Mouse (Mus musculus): ENCODE measurements around the gene Trim12c. TPM values are rescaled to one million over a fixed set of nuclear protein-coding genes. Genes with fewer than 3 reads are reported as not detected.
"Not testable (repeated sequence)": the region's sequence is repeated elsewhere in the genome, so short reads cannot be mapped to it uniquely, and the experiment has no call there.

The Trim12c gene
- 1 to 10 TPM; 2.5 TPM for total RNA-seq (2021)
- long read RNA-seq, experiment 1, result 0 reads
- long read RNA-seq, experiment 2, partial matches to known transcripts, result 0 of 2 reads
- long read RNA-seq, experiment 2, other reads (novel, unspliced or antisense), result 2 of 2 reads

GRCm38 (mm10) chr7:104352717-104353599 is at the start of gene Trim12c:
TSS of gene Trim12c (minus strand) at chr7:104353362.
- peak; percentile 78 for DNase-seq

GRCm38 (mm10) chr7:104401140-104401539 is 48.0 kb upstream of the Trim12c start:
- no peak for DNase-seq

DNA sequence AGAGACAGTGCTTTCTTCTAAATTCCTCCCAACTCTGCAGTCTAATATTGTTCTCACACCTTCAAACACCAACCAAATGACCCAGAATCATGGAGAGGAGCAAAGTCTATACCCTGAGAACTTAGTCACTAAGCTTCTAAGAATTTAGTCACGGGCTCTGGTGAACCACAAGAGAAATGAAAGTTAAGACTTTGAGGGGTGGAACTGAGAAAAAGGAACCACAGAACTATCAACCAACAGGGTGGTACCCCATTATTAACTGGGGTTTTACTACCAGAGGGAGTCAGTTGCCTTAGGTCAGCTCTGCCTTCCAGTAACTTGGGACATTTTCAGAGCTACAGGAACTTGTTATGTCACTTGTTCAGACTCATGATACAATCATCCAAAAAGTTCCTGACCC is 47.5 kb upstream of the Trim12c start, which contains the start of gene Trim30c:
Trim30c (minus strand) TSS at position 140 of the 400 bp plus-strand sequence.
- DNase-seq, result no peak

- no peak for DNase-seq
Measured at GRCm38 (mm10) chr7:104398492-104398891, 45.3 kb upstream of the Trim12c start.

DNA sequence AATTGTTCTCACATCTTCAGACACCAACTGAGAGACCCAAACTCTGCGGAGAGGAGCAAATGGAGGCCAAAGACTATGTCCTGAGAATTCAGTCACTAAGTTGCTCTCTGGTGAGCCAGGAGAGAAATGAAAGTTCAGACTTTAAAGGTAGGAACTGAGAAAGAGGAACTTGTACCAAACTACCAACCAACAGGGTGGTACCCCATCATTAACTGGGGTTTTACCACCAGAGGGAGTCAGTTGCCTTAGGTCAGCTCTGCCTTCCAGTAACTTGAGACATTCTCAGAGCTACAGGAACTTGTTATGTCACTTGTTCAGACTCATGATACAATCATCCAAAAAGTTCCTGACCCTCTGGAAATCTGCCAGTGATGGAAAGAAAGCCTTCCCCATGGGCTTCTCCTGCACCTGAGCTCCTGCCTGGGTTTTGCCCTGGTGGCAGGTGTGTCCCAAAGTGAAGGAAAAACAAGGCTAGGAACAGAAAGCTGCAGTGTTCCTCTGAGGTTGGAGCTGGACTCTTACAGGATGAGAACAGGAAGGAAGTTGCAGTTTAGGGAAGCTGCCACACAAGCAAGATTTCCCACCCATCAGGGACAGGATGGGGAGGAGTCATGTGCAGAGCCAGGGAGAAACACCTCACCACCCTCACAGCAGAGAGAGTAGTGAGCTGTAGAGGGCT is 16.7 kb upstream of the Trim12c start, which contains the start of gene Trim30b:
Trim30b (minus strand) TSS at position 149 of the 679 bp plus-strand sequence.
- no peak for DNase-seq

DNA sequence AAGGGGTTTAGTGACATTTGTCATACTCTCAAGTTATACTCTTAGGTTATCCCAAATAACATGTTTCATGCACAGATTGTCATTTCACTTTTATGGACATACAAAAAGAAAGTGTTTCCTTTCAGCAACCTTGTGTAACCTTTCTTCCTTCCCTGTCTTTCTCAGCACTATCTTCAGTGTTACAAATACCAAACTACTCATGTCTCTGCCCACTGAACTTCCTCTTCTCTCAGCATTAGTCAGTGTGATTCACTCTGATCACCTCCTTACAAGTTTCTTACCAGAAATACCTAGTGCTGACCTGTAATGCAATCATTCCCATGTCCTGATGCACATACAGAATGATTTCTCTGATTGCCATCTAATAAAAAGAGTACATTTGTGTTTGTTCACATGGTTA is 13.2 kb upstream of the Trim12c start:
- DNase-seq, result no peak

- no peak for DNase-seq
Measured at GRCm38 (mm10) chr7:104353600-104353967, 422 bp upstream of the Trim12c start.

GRCm38 (mm10) chr7:104348043-104348442 is 5.1 kb downstream of the Trim12c start:
- DNase-seq, result not testable (repeated sequence)

- DNase-seq, result not testable (repeated sequence)
Measured at GRCm38 (mm10) chr7:104340744-104341143, 12.4 kb downstream of the Trim12c start.

DNA sequence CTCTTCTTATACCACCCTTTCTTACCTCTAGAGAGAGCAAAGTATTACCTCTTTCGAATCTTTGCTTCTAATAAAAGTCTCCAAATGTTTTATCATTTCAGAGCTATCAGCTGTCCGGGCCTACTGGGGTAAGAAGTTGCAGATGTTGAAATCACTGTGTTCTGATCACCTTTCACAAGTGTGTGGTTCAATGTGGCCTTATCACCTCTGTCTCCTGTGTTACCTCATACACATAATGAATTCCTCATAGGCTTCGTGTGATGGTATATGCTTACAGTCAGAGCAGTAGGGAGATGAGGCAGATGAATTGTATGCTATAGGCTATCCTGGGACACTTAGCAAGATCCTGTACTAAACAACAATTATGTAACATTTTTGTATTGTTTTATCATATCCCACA is 17.6 kb downstream of the Trim12c start:
- not testable (repeated sequence) for DNase-seq

DNA sequence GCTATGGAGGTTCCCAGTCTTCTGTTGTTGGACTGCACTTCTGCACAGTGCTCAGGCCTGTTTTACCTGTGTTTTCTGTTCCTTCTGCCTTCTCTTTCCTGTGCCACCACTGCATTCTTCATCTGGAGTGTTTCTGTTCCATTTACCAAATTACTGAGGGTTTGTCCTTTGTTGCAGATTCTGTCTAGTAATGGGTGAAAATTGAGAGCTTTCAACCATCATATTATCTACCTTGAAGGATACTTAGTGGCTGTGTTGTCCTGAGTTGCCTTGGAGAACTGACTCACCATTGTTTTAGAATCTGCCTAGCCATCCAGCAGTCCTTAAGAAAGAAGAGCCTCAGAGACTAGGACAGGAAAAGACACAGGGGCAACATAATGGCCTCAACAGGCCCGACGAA is 24.0 kb downstream of the Trim12c start, which contains the start of gene Trim34b:
Trim34b (plus strand) TSS at position 301 of the 400 bp plus-strand sequence.
- DNase-seq, result not testable (repeated sequence)

DNA sequence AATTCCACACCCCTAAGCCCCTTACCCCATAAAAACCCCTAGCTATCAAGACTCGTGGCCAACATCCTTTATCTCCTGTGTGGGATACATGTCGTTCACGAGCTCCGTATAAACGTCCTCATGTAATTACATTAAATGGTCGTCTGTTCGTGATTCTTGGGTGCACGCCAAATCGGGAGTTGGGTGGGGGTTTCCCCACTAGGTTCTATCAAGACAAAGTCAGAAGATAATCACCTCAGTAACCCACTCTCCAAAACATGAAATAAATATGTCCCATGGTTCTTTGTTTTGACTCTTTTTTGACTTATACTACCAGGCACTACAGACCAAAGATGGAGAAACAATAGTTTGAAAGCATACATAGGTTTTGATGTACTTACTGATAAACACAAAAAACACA is 31.1 kb downstream of the Trim12c start:
- no peak for DNase-seq

- DNase-seq, result not testable (repeated sequence)
Measured at GRCm38 (mm10) chr7:104315369-104316080, 37.6 kb downstream of the Trim12c start, which contains the start of gene Trim12a. TSS of gene Trim12a (minus strand) at chr7:104315466.

GRCm38 (mm10) chr7:104314796-104315353 is 38.3 kb downstream of the Trim12c start:
- DNase-seq, result no peak

GRCm38 (mm10) chr7:104291638-104292400 is 61.3 kb downstream of the Trim12c start:
- DNase-seq, result no peak

- no peak for DNase-seq
Measured at GRCm38 (mm10) chr7:104290641-104291040, 62.5 kb downstream of the Trim12c start.
